Mouse (Mus musculus) brain, embryonic 14.5 days (tissue): Measurements from ENCODE around the gene Camk2g. TPM values are rescaled to one million over a fixed set of nuclear protein-coding genes. Genes with fewer than 3 reads are reported as not detected.

Experiments used
- DNase-seq: peaks from one replicate; pipeline ENCODE4 v3.0.0-alpha.2; 2011; ENCODE audit warnings: low read depth
- CTCF ChIP-seq: fragments of 200-500 bp; IDR thresholded peaks from 2 replicates; pipeline ENCODE4 v1.5.1; 2012; ENCODE audit warnings: inconsistent platforms, mild to moderate bottlenecking, moderate library complexity, borderline replicate concordance; ENCODE audit not compliant: insufficient read depth, insufficient read length; ENCODE audit errors: extremely low read depth
- POLR2A ChIP-seq: fragments of 200-500 bp; IDR thresholded peaks from 2 replicates; pipeline ENCODE4 v1.6.1; 2012; ENCODE audit warnings: mild to moderate bottlenecking, inconsistent platforms, borderline replicate concordance; ENCODE audit not compliant: poor library complexity, insufficient read depth, insufficient read length, severe bottlenecking; ENCODE audit errors: extremely low read depth
- polyA plus RNA-seq: library from polyadenylated mRNA; depleted of rRNA; stranded (reverse); fragments of >200 nt; gene quantifications from 2 replicates; pipeline ENCODE4 v1.2.3, GENCODE M21; 2012

Gene Camk2g
- polyA plus RNA-seq, 1 experiment, result 96.1 TPM

DNA sequence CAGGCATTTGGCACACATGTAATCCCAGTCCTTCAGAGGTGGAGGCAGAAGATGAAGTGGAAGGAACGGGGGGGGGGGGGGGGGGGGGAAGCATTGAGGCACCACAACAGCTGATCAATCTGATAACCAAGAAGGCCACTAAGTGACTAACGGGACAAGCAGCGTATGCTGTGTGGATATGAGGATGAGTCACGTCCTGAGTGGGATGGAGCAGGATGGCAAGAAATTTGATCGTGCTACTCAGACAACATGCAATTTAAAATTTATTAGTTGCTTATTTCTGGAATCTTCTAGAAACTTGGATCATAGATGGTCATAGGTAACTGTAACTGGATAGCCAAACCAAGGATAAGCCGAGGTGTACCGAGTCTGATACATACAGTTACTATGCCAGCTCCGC, 13.7 kb downstream of the Camk2g start:
- no peak for DNase-seq
- no peak for TF ChIP-seq CTCF
- no peak for TF ChIP-seq POLR2A

DNA sequence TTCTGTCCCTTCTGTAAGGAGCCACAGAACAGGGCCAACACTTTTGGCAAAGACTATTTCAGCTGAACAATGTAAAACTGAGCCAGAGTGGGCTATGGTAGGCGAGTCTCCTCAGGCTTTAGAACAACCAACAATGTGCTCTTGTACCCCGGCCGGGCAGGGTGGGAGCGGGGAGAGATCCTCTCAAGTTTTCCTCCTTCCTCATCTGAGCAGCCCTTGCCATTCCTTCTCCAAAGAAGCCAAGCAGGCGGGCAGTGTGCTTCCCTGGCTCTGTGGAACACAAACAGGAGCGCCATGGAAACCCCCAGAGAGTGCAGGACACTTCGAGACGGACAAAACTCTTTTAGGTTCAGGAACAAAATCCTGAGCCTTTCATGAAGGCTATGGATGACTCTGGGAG, 15.4 kb downstream of the Camk2g start:
- no peak for TF ChIP-seq CTCF
- no peak for TF ChIP-seq POLR2A
- DNase-seq, result no peak

DNA sequence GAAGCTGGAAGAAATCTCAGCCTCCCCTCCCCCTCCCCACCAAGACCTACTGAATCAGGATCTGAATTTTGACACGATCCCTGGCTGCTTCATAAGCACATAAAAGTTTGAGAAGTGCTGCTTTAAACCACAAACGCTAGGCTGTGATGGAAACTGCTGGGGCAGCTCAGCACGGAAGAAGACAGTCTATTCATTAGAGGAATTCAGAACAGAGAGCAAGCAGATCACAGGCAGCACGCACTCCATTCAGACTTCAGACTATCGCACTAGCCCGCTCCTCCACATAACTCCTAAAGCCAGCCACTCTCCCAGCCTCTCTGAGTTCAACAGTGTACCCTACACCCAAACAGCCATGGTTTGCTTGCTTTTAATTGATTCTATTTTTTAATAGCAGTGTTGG, 18.2 kb downstream of the Camk2g start:
- TF ChIP-seq CTCF, result no peak
- no peak for TF ChIP-seq POLR2A
- peak; percentile 61 for DNase-seq

DNA sequence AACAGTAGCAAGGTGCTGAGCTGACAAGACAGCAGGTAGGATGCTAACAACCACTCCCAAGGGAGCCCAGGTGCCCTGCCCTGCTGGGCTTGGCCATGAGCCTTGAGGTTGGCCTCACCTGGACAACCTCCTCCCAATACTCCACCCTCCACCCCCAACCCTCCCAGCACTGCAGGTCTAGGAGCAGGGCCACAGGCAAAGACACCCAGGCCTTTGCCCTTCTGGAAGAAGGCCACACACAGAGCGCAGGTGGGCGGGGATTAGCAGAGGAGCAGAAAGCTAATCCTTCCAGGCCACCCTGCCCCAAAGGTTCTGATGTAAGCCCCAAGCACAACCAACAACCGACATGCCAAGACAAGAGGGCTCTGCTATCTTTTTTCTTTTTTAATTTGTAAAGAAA, 20.5 kb downstream of the Camk2g start:
- DNase-seq, result no peak

GRCm38 (mm10) chr14:20772808-20773207, 21.1 kb downstream of the Camk2g start:
- no peak for TF ChIP-seq POLR2A
- no peak for TF ChIP-seq CTCF

More for the DNA sequence above, 20.5 kb downstream of the Camk2g start:
- no peak for TF ChIP-seq POLR2A
- no peak for TF ChIP-seq CTCF

GRCm38 (mm10) chr14:20771941-20772340, 21.9 kb downstream of the Camk2g start:
- TF ChIP-seq POLR2A, result no peak
- TF ChIP-seq CTCF, result no peak
- no peak for DNase-seq

More at GRCm38 (mm10) chr14:20772808-20773207, 21.1 kb downstream of the Camk2g start:
- DNase-seq, result no peak

DNA sequence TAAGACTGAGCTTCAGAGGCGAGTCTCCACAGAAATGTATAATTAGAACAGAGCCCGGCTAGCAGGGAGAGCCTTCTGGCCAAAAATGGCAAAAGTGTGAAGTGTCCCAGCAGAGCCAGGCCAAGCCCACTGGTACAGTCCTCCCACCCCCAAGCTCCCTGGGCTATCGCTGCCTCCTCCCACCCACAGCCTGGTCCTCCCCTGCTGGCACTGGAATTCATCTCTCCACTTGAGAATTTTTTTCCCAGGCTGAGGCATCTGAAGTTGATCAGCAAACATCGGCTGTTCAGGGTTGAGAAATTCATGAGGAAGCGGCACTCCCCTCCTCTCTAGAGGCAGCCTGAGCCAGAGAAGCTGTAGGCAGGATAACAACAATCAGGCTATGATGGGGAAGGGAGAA, 25.3 kb downstream of the Camk2g start:
- DNase-seq, result no peak
- TF ChIP-seq POLR2A, result no peak
- no peak for TF ChIP-seq CTCF

- DNase-seq, result no peak
These were observed 26.0 kb downstream of the Camk2g start for GRCm38 (mm10) chr14:20767936-20768335.

DNA sequence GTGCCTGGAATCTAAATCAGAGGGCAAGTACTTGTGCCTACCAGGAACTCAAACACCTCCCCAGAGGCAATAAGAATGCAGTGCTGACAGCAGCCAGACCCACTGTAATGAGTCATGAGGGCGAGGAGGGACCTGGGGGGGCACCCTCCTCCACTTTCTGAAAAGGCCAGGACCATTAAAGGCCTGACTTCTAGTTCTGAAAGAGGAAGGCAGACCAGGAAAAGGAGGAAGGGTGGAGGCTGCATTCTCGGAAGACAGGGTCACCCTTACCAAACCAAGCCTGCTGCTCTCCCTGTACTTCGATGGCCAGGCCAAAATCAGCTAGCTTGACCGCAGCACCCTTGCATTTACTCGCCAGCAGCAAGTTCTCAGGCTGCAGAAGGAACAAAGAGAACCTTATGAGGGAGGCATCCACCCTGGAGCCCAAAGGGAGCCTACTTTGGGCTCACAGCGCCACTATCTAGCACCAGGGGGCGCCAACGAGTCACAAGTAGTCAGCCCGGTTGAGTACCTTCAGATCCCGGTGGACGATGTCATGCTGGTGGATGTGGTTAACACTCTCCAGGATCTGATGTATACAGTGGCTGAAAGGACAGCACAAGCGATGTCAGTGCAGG, 28.1 kb downstream of the Camk2g start:
- TF ChIP-seq POLR2A (no peak), CTCF (peak; percentile 95)
- peak; percentile 89 for DNase-seq

More at GRCm38 (mm10) chr14:20767936-20768335, 26.0 kb downstream of the Camk2g start:
- TF ChIP-seq POLR2A (no peak), CTCF (no peak)

DNA sequence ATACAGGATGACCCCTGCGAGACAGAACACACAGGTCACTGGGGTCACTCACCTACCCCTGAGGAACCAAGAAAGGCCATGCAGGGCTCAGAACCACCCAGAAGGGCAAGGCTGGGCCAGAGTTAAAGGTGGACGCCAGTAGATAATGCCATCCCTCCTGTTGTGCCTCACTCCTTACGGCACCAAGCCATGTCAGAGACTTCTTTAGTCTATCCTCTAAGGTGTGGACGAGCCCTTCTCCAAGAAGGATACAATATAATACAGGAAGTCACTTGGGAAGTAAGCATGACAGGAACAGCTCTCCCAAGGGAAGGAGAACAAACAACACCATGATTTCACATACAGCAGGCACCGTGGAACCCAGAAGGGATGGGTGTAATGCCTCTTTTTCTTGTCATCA, 28.9 kb downstream of the Camk2g start:
- DNase-seq, result no peak
- TF ChIP-seq CTCF (no peak), POLR2A (no peak)

- DNase-seq, result no peak
- TF ChIP-seq POLR2A, result no peak
- TF ChIP-seq CTCF, result 0 out of 2 replicates have a peak, but pooled peaks have one; percentile 9
These were observed 35.0 kb downstream of the Camk2g start for GRCm38 (mm10) chr14:20758768-20759435.
